Mouse (Mus musculus) forebrain, embryonic 15.5 days (tissue): Measurements from ENCODE around the gene Tmem108. TPM values are rescaled to one million over a fixed set of nuclear protein-coding genes. Genes with fewer than 3 reads are reported as not detected.
A peak's percentile ranks its signal among the peaks of the same experiment; 100 is the strongest.

Source experiments
- ATAC-seq: fragments of 200-750 bp; cut with Nextera tagmentation; replicated peaks from 2 replicates; pipeline ENCODE4 v1.8.0; 2017; ENCODE audit warnings: mild to moderate bottlenecking, moderate TSS enrichment, moderate library complexity
- H3K27ac ChIP-seq: fragments of 300-500 bp; sonication (generic); replicated peaks from 2 replicates; pipeline ENCODE4 v1.5.1; 2015; ENCODE audit warnings: mild to moderate bottlenecking, inconsistent platforms
- H3K27me3 ChIP-seq: fragments of 300-500 bp; sonication (generic); 2 replicates; pipeline ENCODE4 v1.6.1; 2015; ENCODE audit warnings: inconsistent platforms
- H3K36me3 ChIP-seq: fragments of 300-500 bp; sonication (generic); 2 replicates; pipeline ENCODE4 v1.6.1; 2015; ENCODE audit warnings: mild to moderate bottlenecking, inconsistent platforms
- H3K4me1 ChIP-seq: fragments of 300-500 bp; sonication (generic); 2 replicates; pipeline ENCODE4 v1.6.1; 2015; ENCODE audit warnings: inconsistent platforms
- H3K4me2 ChIP-seq: fragments of 300-500 bp; sonication (generic); replicated peaks from 2 replicates; pipeline ENCODE4 v1.6.1; 2015; ENCODE audit warnings: mild to moderate bottlenecking, inconsistent platforms
- H3K4me3 ChIP-seq: fragments of 300-500 bp; sonication (generic); 2 replicates; pipeline ENCODE4 v1.5.1; 2015; ENCODE audit warnings: mild to moderate bottlenecking, inconsistent platforms
- H3K9ac ChIP-seq: fragments of 300-500 bp; sonication (generic); replicated peaks from 2 replicates; pipeline ENCODE4 v1.6.1; 2015; ENCODE audit warnings: mild to moderate bottlenecking, inconsistent platforms
- H3K9me3 ChIP-seq: fragments of 300-500 bp; sonication (generic); 2 replicates; pipeline ENCODE4 v1.6.1; 2016; ENCODE audit warnings: inconsistent platforms
- WGBS: fragments of 180-500 bp; shearing (Covaris S2); methylation state at CpG from one replicate; pipeline ENCODE4 v1.1.7; 2015; ENCODE audit warnings: mixed read lengths; 5-methylcytosine and 5-hydroxymethylcytosine counted together
- polyA plus RNA-seq: library from polyadenylated mRNA; unstranded; fragments of >200 nt; fragmentation: Nextera tagmentation; extraction: Ambion mirVana; gene quantifications from 2 replicates; pipeline ENCODE4 v1.2.1, GENCODE M21; 2015

The Tmem108 gene
- polyA plus RNA-seq, 1 experiment from 2014 or later: 78.0 TPM

- H3K27me3 ChIP-seq: no peaks in the 10 kb centered on the region
- H3K9me3 ChIP-seq: no peaks in the 10 kb centered on the region
- ATAC-seq: peak; percentile 76
- H3K4me2 ChIP-seq: peak overlapping the region; percentile 20; the same call in 1 of the 2 replicates
- 8% methylated on average over 5 of the region's 5 CpGs for WGBS
- H3K36me3 ChIP-seq: no peaks in the 10 kb centered on the region
- H3K4me1 ChIP-seq: peaks cover 38% of the 10 kb centered on the region
- peak overlapping the region; percentile 93 for H3K27ac ChIP-seq
- H3K4me3 ChIP-seq: no peak overlapping the region
- H3K9ac ChIP-seq: peak overlapping the region; percentile 29; the same call in 1 of the 2 replicates
Measured at GRCm38 (mm10) chr9:103524600-103524999, 237.0 kb downstream of the Tmem108 start.

GRCm38 (mm10) chr9:103523742-103524403 is 237.8 kb downstream of the Tmem108 start:
- peak overlapping the region; percentile 20 for H3K4me2 ChIP-seq
- peak; percentile 72 for ATAC-seq
- H3K9me3 ChIP-seq: no peaks in the 10 kb centered on the region
- H3K36me3 ChIP-seq: peaks cover 3% of the 10 kb centered on the region; the same call in 1 of the 2 replicates
- H3K27me3 ChIP-seq: no peaks in the 10 kb centered on the region
- 22% methylated on average over 7 of the region's 7 CpGs for WGBS
- peaks cover 38% of the 10 kb centered on the region for H3K4me1 ChIP-seq
- H3K9ac ChIP-seq: no peak overlapping the region
- H3K27ac ChIP-seq: peak overlapping the region; percentile 93
- H3K4me3 ChIP-seq: no peak overlapping the region

- Histone ChIP-seq H3K4me3 (no peak overlapping the region), H3K27me3 (no peaks in the 10 kb centered on the region), H3K9me3 (no peaks in the 10 kb centered on the region), H3K4me1 (peaks cover 38% of the 10 kb centered on the region), H3K27ac (peak overlapping the region; percentile 93), H3K4me2 (no peak overlapping the region), H3K36me3 (peaks cover 4% of the 10 kb centered on the region; the same call in 1 of the 2 replicates), H3K9ac (no peak overlapping the region)
- no peak for ATAC-seq
- WGBS: 55% methylated on average over 6 of the region's 6 CpGs
Measured at GRCm38 (mm10) chr9:103523008-103523407, 238.6 kb downstream of the Tmem108 start.

GRCm38 (mm10) chr9:103513884-103514283 is 247.8 kb downstream of the Tmem108 start:
- 26% methylated on average over 2 of the region's 2 CpGs for WGBS
- H3K4me3 ChIP-seq: no peak overlapping the region
- peaks cover 1% of the 10 kb centered on the region; the same call in 1 of the 2 replicates for H3K36me3 ChIP-seq
- no peaks in the 10 kb centered on the region for H3K9me3 ChIP-seq
- peak overlapping the region; percentile 46 for H3K27ac ChIP-seq
- H3K27me3 ChIP-seq: no peaks in the 10 kb centered on the region
- peaks cover 10% of the 10 kb centered on the region; the same call in 1 of the 2 replicates for H3K4me1 ChIP-seq
- no peak overlapping the region for H3K4me2 ChIP-seq
- H3K9ac ChIP-seq: no peak overlapping the region
- peak; percentile 53; the same call in 1 of the 2 replicates for ATAC-seq

GRCm38 (mm10) chr9:103512257-103512656 is 249.4 kb downstream of the Tmem108 start:
- no peak for ATAC-seq
- no peak overlapping the region for H3K4me2 ChIP-seq
- H3K36me3 ChIP-seq: no peaks in the 10 kb centered on the region
- peaks cover 15% of the 10 kb centered on the region for H3K4me1 ChIP-seq
- H3K4me3 ChIP-seq: no peak overlapping the region
- no peaks in the 10 kb centered on the region for H3K9me3 ChIP-seq
- H3K9ac ChIP-seq: no peak overlapping the region
- no peaks in the 10 kb centered on the region for H3K27me3 ChIP-seq
- WGBS: 86% methylated on average over 6 of the region's 6 CpGs
- H3K27ac ChIP-seq: no peak overlapping the region

- Histone ChIP-seq H3K4me1 (peaks cover 53% of the 10 kb centered on the region), H3K4me2 (no peak overlapping the region), H3K27ac (peak overlapping the region; percentile 93), H3K4me3 (no peak overlapping the region), H3K27me3 (no peaks in the 10 kb centered on the region), H3K36me3 (no peaks in the 10 kb centered on the region), H3K9ac (no peak overlapping the region), H3K9me3 (no peaks in the 10 kb centered on the region)
- WGBS: 74% methylated on average over 7 of the region's 7 CpGs
- ATAC-seq: no peak
Measured at GRCm38 (mm10) chr9:103506968-103507584, 254.6 kb downstream of the Tmem108 start.

GRCm38 (mm10) chr9:103505067-103505466 is 256.6 kb downstream of the Tmem108 start:
- ATAC-seq: peak; percentile 72
- no peak overlapping the region for H3K9ac ChIP-seq
- H3K4me3 ChIP-seq: no peak overlapping the region
- H3K9me3 ChIP-seq: no peaks in the 10 kb centered on the region
- peak overlapping the region; percentile 93 for H3K27ac ChIP-seq
- H3K4me1 ChIP-seq: peaks cover 70% of the 10 kb centered on the region
- H3K36me3 ChIP-seq: no peaks in the 10 kb centered on the region
- WGBS: 14% methylated on average over 5 of the region's 5 CpGs
- H3K4me2 ChIP-seq: no peak overlapping the region
- no peaks in the 10 kb centered on the region for H3K27me3 ChIP-seq

GRCm38 (mm10) chr9:103504646-103505045 is 257.0 kb downstream of the Tmem108 start:
- Histone ChIP-seq H3K27me3 (no peaks in the 10 kb centered on the region), H3K4me3 (no peak overlapping the region), H3K4me2 (no peak overlapping the region), H3K4me1 (peaks cover 72% of the 10 kb centered on the region), H3K9ac (no peak overlapping the region), H3K9me3 (no peaks in the 10 kb centered on the region), H3K36me3 (peaks cover 1% of the 10 kb centered on the region; the same call in 1 of the 2 replicates), H3K27ac (peak overlapping the region; percentile 93)
- 9% methylated on average over 1 of the region's 1 CpGs for WGBS
- peak; percentile 94 for ATAC-seq

- no peak for ATAC-seq
- H3K4me2 ChIP-seq: no peak overlapping the region
- H3K9me3 ChIP-seq: no peaks in the 10 kb centered on the region
- no peaks in the 10 kb centered on the region for H3K27me3 ChIP-seq
- H3K4me3 ChIP-seq: no peak overlapping the region
- peaks cover 74% of the 10 kb centered on the region for H3K4me1 ChIP-seq
- 79% methylated on average over 3 of the region's 3 CpGs for WGBS
- H3K36me3 ChIP-seq: peaks cover 3% of the 10 kb centered on the region
- no peak overlapping the region for H3K9ac ChIP-seq
- peak overlapping the region; percentile 93 for H3K27ac ChIP-seq
Measured at GRCm38 (mm10) chr9:103503586-103504298, 257.9 kb downstream of the Tmem108 start.

- H3K9me3 ChIP-seq: no peaks in the 10 kb centered on the region
- H3K27me3 ChIP-seq: no peaks in the 10 kb centered on the region
- no peak overlapping the region for H3K4me3 ChIP-seq
- H3K4me2 ChIP-seq: no peak overlapping the region
- H3K36me3 ChIP-seq: peaks cover 3% of the 10 kb centered on the region
- peak overlapping the region; percentile 93 for H3K27ac ChIP-seq
- ATAC-seq: no peak
- H3K4me1 ChIP-seq: peaks cover 71% of the 10 kb centered on the region
- WGBS: 80% methylated on average over 2 of the region's 2 CpGs
- H3K9ac ChIP-seq: no peak overlapping the region
Measured at GRCm38 (mm10) chr9:103502655-103503054, 259.0 kb downstream of the Tmem108 start.

- Histone ChIP-seq H3K36me3 (peaks cover 3% of the 10 kb centered on the region), H3K4me3 (no peak overlapping the region), H3K27me3 (no peaks in the 10 kb centered on the region), H3K4me2 (peak overlapping the region; percentile 9; the same call in 1 of the 2 replicates), H3K27ac (peak overlapping the region; percentile 93), H3K4me1 (peaks cover 66% of the 10 kb centered on the region), H3K9ac (peak overlapping the region; percentile 27), H3K9me3 (no peaks in the 10 kb centered on the region)
- 5% methylated on average over 14 of the region's 14 CpGs for WGBS
- ATAC-seq: peak; percentile 51
Measured at GRCm38 (mm10) chr9:103501861-103502364, 259.7 kb downstream of the Tmem108 start.

GRCm38 (mm10) chr9:103499366-103499765 is 262.3 kb downstream of the Tmem108 start:
- 94% methylated on average over 18 of the region's 18 CpGs for WGBS
- Histone ChIP-seq H3K36me3 (peaks cover 3% of the 10 kb centered on the region), H3K4me2 (no peak overlapping the region), H3K4me3 (no peak overlapping the region), H3K4me1 (peaks cover 50% of the 10 kb centered on the region), H3K27me3 (no peaks in the 10 kb centered on the region), H3K27ac (peak overlapping the region; percentile 6; the same call in 1 of the 2 replicates), H3K9me3 (no peaks in the 10 kb centered on the region), H3K9ac (no peak overlapping the region)
- ATAC-seq: no peak
